ENCODE assay signal across 8 mouse cellular contexts in genomic region chr4:106787830-106788229, GRCm38 (mm10). TPM values are rescaled to one million over a fixed set of nuclear protein-coding genes. Genes with fewer than 3 reads are reported as not detected.
DNase-seq lines count a peak whose midpoint lies in the region; ATAC-seq lines count a peak whose summit lies in the region.

No protein-coding gene starts in this region.

- no peak overlapping the region for H3K9ac ChIP-seq in forebrain, embryonic 13.5 days
- 0 out of 2 replicates have a peak overlapping the region, but pooled peaks have one; percentile 5 for H3K9ac ChIP-seq in liver, embryonic 12.5 days

- no peaks in the 10 kb centered on the region for H3K36me3 ChIP-seq in forebrain, embryonic 10.5 days (replicated peaks)
- H3K36me3 ChIP-seq in forebrain, embryonic 13.5 days (ENCODE audit: poor library complexity, severe bottlenecking) = no peaks in the 10 kb centered on the region
- H3K36me3 ChIP-seq in heart, embryonic 10.5 days = no peaks in the 10 kb centered on the region
- no peaks in the 10 kb centered on the region for H3K36me3 ChIP-seq in liver, embryonic 12.5 days

- no peak for DNase-seq in forebrain, embryonic 10.5 days (ENCODE audit: extremely low spot score, low spot score)
- peak; percentile 50 for DNase-seq in ovary, adult 18-20 months (ENCODE audit: low spot score)
- DNase-seq in ovary, postnatal 10 days (ENCODE audit: low spot score) = no peak
- peak; percentile 87 for DNase-seq in heart, embryonic 10.5 days (ENCODE audit: low spot score)
- DNase-seq in thymus, postnatal 0 days (ENCODE audit: low spot score) = peak; percentile 70
- no peak for DNase-seq in layer of hippocampus, adult 11-12 months (ENCODE audit: low spot score)

- peaks cover 73% of the 10 kb centered on the region for H3K4me1 ChIP-seq in forebrain, embryonic 10.5 days
- peaks cover 34% of the 10 kb centered on the region for H3K4me1 ChIP-seq in forebrain, embryonic 13.5 days
- peaks cover 70% of the 10 kb centered on the region for H3K4me1 ChIP-seq in heart, embryonic 10.5 days
- peaks cover 85% of the 10 kb centered on the region for H3K4me1 ChIP-seq in liver, embryonic 12.5 days

- H3K4me3 ChIP-seq in forebrain, embryonic 10.5 days = no peak overlapping the region
- no peak overlapping the region for H3K4me3 ChIP-seq in forebrain, embryonic 13.5 days
- H3K4me3 ChIP-seq in heart, embryonic 10.5 days = no peak overlapping the region
- H3K4me3 ChIP-seq in liver, embryonic 12.5 days = no peak overlapping the region

- H3K27me3 ChIP-seq in forebrain, embryonic 10.5 days (ENCODE audit: poor library complexity, severe bottlenecking) = no peaks in the 10 kb centered on the region; the same call in 1 of the 2 replicates
- 0 out of 2 replicates have a peak, but pooled peaks cover 2% of the 10 kb centered on the region for H3K27me3 ChIP-seq in forebrain, embryonic 13.5 days
- H3K27me3 ChIP-seq in heart, embryonic 10.5 days (ENCODE audit: insufficient read depth, poor library complexity, severe bottlenecking) = no peaks in the 10 kb centered on the region
- no peaks in the 10 kb centered on the region; the same call in 1 of the 2 replicates for H3K27me3 ChIP-seq in liver, embryonic 12.5 days (replicated peaks)

- 64% methylated on average over 7 of the region's 7 CpGs for WGBS in forebrain, embryonic 10.5 days
- WGBS in forebrain, embryonic 13.5 days = 72% methylated on average over 7 of the region's 7 CpGs
- 21% methylated on average over 7 of the region's 7 CpGs for WGBS in heart, embryonic 10.5 days
- 20% methylated on average over 7 of the region's 7 CpGs for WGBS in liver, embryonic 12.5 days (ENCODE audit: insufficient replicate concordance)

- ATAC-seq in forebrain, embryonic 13.5 days = no peak
- ATAC-seq in liver, embryonic 12.5 days = no peak

- no peaks in the 10 kb centered on the region for H3K9me3 ChIP-seq in forebrain, embryonic 10.5 days
- H3K9me3 ChIP-seq in forebrain, embryonic 13.5 days (replicated peaks) = no peaks in the 10 kb centered on the region
- H3K9me3 ChIP-seq in heart, embryonic 10.5 days = no peaks in the 10 kb centered on the region
- no peaks in the 10 kb centered on the region for H3K9me3 ChIP-seq in liver, embryonic 12.5 days (replicated peaks)

- H3K27ac ChIP-seq in forebrain, embryonic 10.5 days = peak overlapping the region; percentile 72
- H3K27ac ChIP-seq in forebrain, embryonic 13.5 days = no peak overlapping the region
- peak overlapping the region; percentile 88 for H3K27ac ChIP-seq in heart, embryonic 10.5 days
- peak overlapping the region; percentile 52; the same call in 1 of the 2 replicates for H3K27ac ChIP-seq in liver, embryonic 12.5 days

- H3K4me2 ChIP-seq in forebrain, embryonic 13.5 days = no peak overlapping the region
- H3K4me2 ChIP-seq in liver, embryonic 12.5 days = no peak overlapping the region

RNA-seq across cellular contexts. Expression of gene Acot11, which starts 17.0 kb away (rescaled TPM):
- polyA plus RNA-seq in forebrain, embryonic 10.5 days (2016; fragmentation: Nextera tagmentation; extraction: Ambion mirVana) = 1.9 and 2.1 TPM in 2 replicates
- 0.63 and 0.94 TPM in 2 replicates for polyA plus RNA-seq in forebrain, embryonic 13.5 days (2015; fragmentation: Nextera tagmentation; extraction: Ambion mirVana)
- 3.5 and 5.6 TPM in 2 replicates for polyA plus RNA-seq in heart, embryonic 10.5 days (2016; fragmentation: Nextera tagmentation; extraction: Ambion mirVana)
- polyA plus RNA-seq in liver, embryonic 12.5 days (2016; fragmentation: Nextera tagmentation; extraction: Ambion mirVana) = 7.5 and 7.6 TPM in 2 replicates
- 0.78 and 0.88 TPM in 2 replicates for polyA plus RNA-seq in thymus, postnatal 0 days (2015; fragmentation: Nextera tagmentation; extraction: Ambion mirVana)

RNA-seq across cellular contexts. Expression of gene Fam151a, which starts 54.1 kb away (rescaled TPM):
- polyA plus RNA-seq in forebrain, embryonic 10.5 days (2016; fragmentation: Nextera tagmentation; extraction: Ambion mirVana) = 0.09 TPM in 1 of 2 replicates, not detected in the other
- polyA plus RNA-seq in forebrain, embryonic 13.5 days (2015; fragmentation: Nextera tagmentation; extraction: Ambion mirVana) = not detected in 2 replicates
- polyA plus RNA-seq in heart, embryonic 10.5 days (2016; fragmentation: Nextera tagmentation; extraction: Ambion mirVana) = 0.23 and 0.33 TPM in 2 replicates
- not detected in 2 replicates for polyA plus RNA-seq in liver, embryonic 12.5 days (2016; fragmentation: Nextera tagmentation; extraction: Ambion mirVana)
- 0.21 and 0.22 TPM in 2 replicates for polyA plus RNA-seq in thymus, postnatal 0 days (2015; fragmentation: Nextera tagmentation; extraction: Ambion mirVana)

RNA-seq across cellular contexts. Expression of gene Mroh7, which starts 57.1 kb away (rescaled TPM):
- 0.06 and 0.12 TPM in 2 replicates for polyA plus RNA-seq in forebrain, embryonic 10.5 days (2016; fragmentation: Nextera tagmentation; extraction: Ambion mirVana)
- 0.20 and 0.80 TPM in 2 replicates for polyA plus RNA-seq in forebrain, embryonic 13.5 days (2015; fragmentation: Nextera tagmentation; extraction: Ambion mirVana)
- polyA plus RNA-seq in heart, embryonic 10.5 days (2016; fragmentation: Nextera tagmentation; extraction: Ambion mirVana) = 0.43 and 0.83 TPM in 2 replicates
- polyA plus RNA-seq in liver, embryonic 12.5 days (2016; fragmentation: Nextera tagmentation; extraction: Ambion mirVana) = 0.10 and 0.15 TPM in 2 replicates
- polyA plus RNA-seq in thymus, postnatal 0 days (2015; fragmentation: Nextera tagmentation; extraction: Ambion mirVana) = not detected in 2 replicates

Comparison
In these comparisons a context has a peak if more than half of its experiments do, and no peak if none do; other contexts are left out.
1. DNase-seq: peak in ovary, adult 18-20 months (single experiment), heart, embryonic 10.5 days (single experiment) and thymus, postnatal 0 days (single experiment); none in forebrain, embryonic 10.5 days (single experiment), ovary, postnatal 10 days (single experiment) and layer of hippocampus, adult 11-12 months (single experiment).